Mouse (Mus musculus) heart, adult 2 months (tissue): ENCODE results near the gene Kctd17. TPM values are rescaled to one million over a fixed set of nuclear protein-coding genes. Genes with fewer than 3 reads are reported as not detected.

Experiments used
- DNase-seq, 2 experiments: peaks; one replicate each; pipeline ENCODE4 v3.0.0; 2021
- H3K27ac ChIP-seq: fragments of 200-600 bp; 2 replicates; pipeline ENCODE4 v1.8.1; 2022
- H3K27me3 ChIP-seq: fragments of 200-500 bp; 2 replicates; pipeline ENCODE4 v1.6.1; 2012; ENCODE audit warnings: mild to moderate bottlenecking, low read length, inconsistent platforms, mixed read lengths; ENCODE audit not compliant: control insufficient read depth, insufficient read depth
- H3K36me3 ChIP-seq: fragments of 200-500 bp; 2 replicates; pipeline ENCODE4 v1.6.1; 2012; ENCODE audit warnings: low read length, inconsistent platforms; ENCODE audit not compliant: control insufficient read depth, insufficient read depth
- H3K4me1 ChIP-seq: fragments of 200-500 bp; 2 replicates; pipeline ENCODE4 v1.6.1; 2011; ENCODE audit warnings: low read length; ENCODE audit not compliant: control insufficient read depth, insufficient read depth
- H3K4me3 ChIP-seq: fragments of 200-600 bp; 2 replicates; pipeline ENCODE4 v1.8.1; 2022
- H3K79me2 ChIP-seq: fragments of 200-500 bp; replicated peaks from 2 replicates; pipeline ENCODE4 v1.6.1; 2012; ENCODE audit warnings: mild to moderate bottlenecking, inconsistent platforms, low read length, moderate library complexity, mixed read lengths; ENCODE audit not compliant: control insufficient read depth, insufficient read depth
- H3K9ac ChIP-seq: fragments of 200-500 bp; 2 replicates; pipeline ENCODE4 v1.6.1; 2012; ENCODE audit warnings: low read depth, mild to moderate bottlenecking, control low read depth, inconsistent platforms, low read length, mixed read lengths
- CTCF ChIP-seq: fragments of 200-600 bp; IDR thresholded peaks from 2 replicates; pipeline ENCODE4 v1.8.1; 2022; ENCODE audit warnings: antibody characterized with exemption, mild to moderate bottlenecking, moderate library complexity
- EP300 ChIP-seq: fragments of 200-500 bp; IDR thresholded peaks from 2 replicates; pipeline ENCODE4 v1.6.1; 2011; ENCODE audit warnings: low read depth, low read length, control low read depth; ENCODE audit not compliant: insufficient read depth
- POLR2A ChIP-seq: fragments of 200-500 bp; IDR thresholded peaks from 2 replicates; pipeline ENCODE4 v1.6.1; 2011; ENCODE audit warnings: mild to moderate bottlenecking, low read depth, low read length, control low read depth; ENCODE audit not compliant: insufficient read depth
- WGBS: fragments of 180-500 bp; shearing (Covaris S2); methylation state at CpG from one replicate; pipeline ENCODE4 v1.1.7; 2018; 5-methylcytosine and 5-hydroxymethylcytosine counted together
- intact Hi-C: fragments of 180-260 bp; cut with DNase I; formaldehyde crosslinking; loops from one replicate; pipeline ENCODE4 v1.15.1; 2025
- long read RNA-seq: library from polyadenylated mRNA; stranded (forward); transcript quantifications from one replicate; pipeline ENCODE4 v2.0.0, GENCODE M21; 2021
- polyA plus RNA-seq: library from polyadenylated mRNA; depleted of rRNA; stranded (reverse); fragments of >200 nt; gene quantifications from 2 replicates; pipeline ENCODE4 v1.2.3, GENCODE M21; 2012; rRNA removed
- total RNA-seq, 2 experiments: library from RNA; stranded (reverse); gene quantifications; 2 replicates each; pipeline ENCODE4 v1.2.3; 2021

Gene Kctd17
- total RNA-seq (10 to 100 TPM; 18.4 to 24.5 TPM), polyA plus RNA-seq (52.5 and 66.1 TPM in 2 replicates)
- long read RNA-seq, transcript Kctd17-202 (6 exons, 986 nt), result major isoform, 5 of 13 reads
- long read RNA-seq, partial matches to known transcripts, result 8 of 13 reads
- long read RNA-seq, other reads (novel, unspliced or antisense), result 0 of 13 reads

GRCm38 (mm10) chr15:78428391-78429138, at the start of gene Kctd17:
Kctd17 (plus strand) TSS chr15:78428564.
- Histone ChIP-seq H3K79me2 (no peaks in the 10 kb centered on the region), H3K27ac (peak within 1 kb of the TSS; percentile 77), H3K4me3 (peak within 1 kb of the TSS; percentile 75), H3K9ac (peak within 1 kb of the TSS; percentile 72), H3K36me3 (no peaks in the 10 kb centered on the region), H3K4me1 (peaks cover 2% of the 10 kb centered on the region; the same call in 1 of the 2 replicates), H3K27me3 (no peaks in the 10 kb centered on the region)
- peak; percentile 82 for DNase-seq
- intact Hi-C loops, result loop anchor here (2.0 kb wide), 1 partner anchor 22 kb away; the partner anchor contains the start of gene Mpst
- WGBS, result 2% methylated on average over 52 of the region's 52 CpGs
- no peak for TF ChIP-seq CTCF
- 0 out of 2 replicates have a peak, but pooled peaks have one; percentile 43 for TF ChIP-seq POLR2A

GRCm38 (mm10) chr15:78380208-78380607, 48.2 kb upstream of the Kctd17 start:
- Histone ChIP-seq H3K9ac (no peak overlapping the region), H3K4me3 (no peak overlapping the region), H3K36me3 (no peaks in the 10 kb centered on the region), H3K79me2 (no peaks in the 10 kb centered on the region), H3K27ac (no peak overlapping the region), H3K4me1 (peaks cover 1% of the 10 kb centered on the region; the same call in 1 of the 2 replicates), H3K27me3 (no peaks in the 10 kb centered on the region)
- WGBS, result 76% methylated on average over 2 of the region's 2 CpGs
- intact Hi-C loops, result no loop called here
- TF ChIP-seq EP300, result no peak
- TF ChIP-seq POLR2A, result no peak
- TF ChIP-seq CTCF, result no peak
- DNase-seq, result no peak

- Histone ChIP-seq H3K9ac (no peak overlapping the region), H3K27ac (no peak overlapping the region), H3K27me3 (no peaks in the 10 kb centered on the region), H3K79me2 (no peaks in the 10 kb centered on the region), H3K36me3 (no peaks in the 10 kb centered on the region), H3K4me1 (peaks cover 1% of the 10 kb centered on the region; the same call in 1 of the 2 replicates), H3K4me3 (no peak overlapping the region)
- TF ChIP-seq POLR2A, result no peak
- TF ChIP-seq CTCF, result no peak
- no peak for TF ChIP-seq EP300
- DNase-seq, result no peak
- intact Hi-C loops, result no loop called here
- WGBS, result 78% methylated on average over 4 of the region's 4 CpGs
Observed at GRCm38 (mm10) chr15:78380741-78381140, 47.6 kb upstream of the Kctd17 start.

- DNase-seq, result no peak
- Histone ChIP-seq H3K27me3 (no peaks in the 10 kb centered on the region), H3K79me2 (no peaks in the 10 kb centered on the region), H3K9ac (no peak overlapping the region), H3K4me3 (no peak overlapping the region), H3K36me3 (no peaks in the 10 kb centered on the region), H3K27ac (no peak overlapping the region), H3K4me1 (peaks cover 1% of the 10 kb centered on the region; the same call in 1 of the 2 replicates)
- TF ChIP-seq CTCF (no peak), EP300 (no peak), POLR2A (no peak)
- WGBS, result 86% methylated on average over 4 of the region's 4 CpGs
- intact Hi-C loops, result no loop called here
Observed at GRCm38 (mm10) chr15:78382115-78382514, 46.2 kb upstream of the Kctd17 start.

GRCm38 (mm10) chr15:78383450-78384219, 44.7 kb upstream of the Kctd17 start:
- no peak overlapping the region for H3K4me3 ChIP-seq
- H3K27me3 ChIP-seq, result no peaks in the 10 kb centered on the region
- WGBS, result 53% methylated on average over 11 of the region's 11 CpGs
- H3K79me2 ChIP-seq, result no peaks in the 10 kb centered on the region
- intact Hi-C loops, result no loop called here
- peaks cover 1% of the 10 kb centered on the region; the same call in 1 of the 2 replicates for H3K4me1 ChIP-seq
- H3K9ac ChIP-seq, result no peak overlapping the region
- H3K27ac ChIP-seq, result no peak overlapping the region
- no peaks in the 10 kb centered on the region for H3K36me3 ChIP-seq
- TF ChIP-seq EP300 (0 out of 2 replicates have a peak, but pooled peaks have one; percentile 56), POLR2A (no peak)
- peak; percentile 34 to 53 for DNase-seq
